Mouse (Mus musculus): ENCODE results near the gene Actr3. TPM values are rescaled to one million over a fixed set of nuclear protein-coding genes. Genes with fewer than 3 reads are reported as not detected.
"Not testable (repeated sequence)": the region's sequence is repeated elsewhere in the genome, so short reads cannot be mapped to it uniquely, and the experiment has no call there.

Gene Actr3
- total and polyA plus RNA-seq, 3 experiments: 444 to 756 (median 569) TPM

GRCm38 (mm10) chr1:125418732-125419131, 16.8 kb downstream of the Actr3 start:
- DNase-seq (ENCODE audit: low spot score) (no peak), ATAC-seq (ENCODE audit: extremely low read depth, insufficient number of reproducible peaks, low FRiP score, poor library complexity, severe bottlenecking) (no peak)
- TF ChIP-seq GATA1 (IDR thresholded peaks at IDR 0.05; ENCODE audit: borderline replicate concordance, low read length) (no peak), GATA2 (IDR thresholded peaks at IDR 0.05; ENCODE audit: borderline replicate concordance, low read depth, low read length) (no peak), POLR2AphosphoS5 (IDR thresholded peaks at IDR 0.05; ENCODE audit: insufficient replicate concordance, low read depth, low read length) (no peak), TAL1 (conservative IDR thresholded peaks at IDR 0.05; ENCODE audit: low read depth, low read length) (no peak), CTCF (IDR thresholded peaks at IDR 0.05; ENCODE audit: low read depth, low read length) (no peak)
- H3K4me3 ChIP-seq (ENCODE audit: low read depth, low read length): no peak overlapping the region
- peaks cover 65% of the 10 kb centered on the region for H3K36me3 ChIP-seq (replicated peaks)
- H3K4me1 ChIP-seq (ENCODE audit: insufficient read depth, low read depth, low read length): peaks cover 19% of the 10 kb centered on the region
- H3K9me3 ChIP-seq (replicated peaks): no peaks in the 10 kb centered on the region
- no peaks in the 10 kb centered on the region for H3K27me3 ChIP-seq (ENCODE audit: insufficient read depth, low read length)

DNA sequence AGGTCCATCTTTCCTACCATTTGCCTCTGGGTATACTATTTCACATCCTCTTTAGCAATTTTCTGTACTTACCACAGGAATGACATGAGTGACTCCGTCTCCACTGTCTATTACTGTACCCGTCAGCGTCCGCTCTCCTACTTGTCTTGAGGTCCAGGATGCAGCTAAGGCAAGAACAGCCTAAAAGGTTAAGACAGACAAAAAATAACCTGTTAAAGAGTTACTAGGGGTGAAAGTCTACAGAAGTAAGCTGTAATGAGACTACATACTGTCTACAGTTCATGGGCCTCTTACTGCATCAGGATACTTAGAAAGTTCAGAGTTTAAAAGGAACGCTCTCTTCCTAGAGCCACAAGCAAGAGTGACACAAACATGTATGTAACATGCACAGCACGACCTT, 28.3 kb downstream of the Actr3 start:
- H3K36me3 ChIP-seq (replicated peaks): peaks cover 82% of the 10 kb centered on the region
- ATAC-seq (ENCODE audit: extremely low read depth, insufficient number of reproducible peaks, low FRiP score, poor library complexity, severe bottlenecking): no peak

GRCm38 (mm10) chr1:125395391-125395790, 40.1 kb downstream of the Actr3 start:
- peaks cover 2% of the 10 kb centered on the region; the same call in 1 of the 2 replicates for H3K4me1 ChIP-seq (ENCODE audit: insufficient read depth, low read depth, low read length)
- no peak for TF ChIP-seq GATA1 (IDR thresholded peaks at IDR 0.05; ENCODE audit: borderline replicate concordance, low read length)
- no peak for TF ChIP-seq CTCF (IDR thresholded peaks at IDR 0.05; ENCODE audit: low read depth, low read length)
- no peak for TF ChIP-seq POLR2AphosphoS5 (IDR thresholded peaks at IDR 0.05; ENCODE audit: insufficient replicate concordance, low read depth, low read length)
- no peak for TF ChIP-seq TAL1 (conservative IDR thresholded peaks at IDR 0.05; ENCODE audit: low read depth, low read length)
- no peak for TF ChIP-seq GATA2 (IDR thresholded peaks at IDR 0.05; ENCODE audit: borderline replicate concordance, low read depth, low read length)
- H3K9me3 ChIP-seq (replicated peaks): no peaks in the 10 kb centered on the region
- peaks cover 79% of the 10 kb centered on the region for H3K36me3 ChIP-seq (replicated peaks)
- DNase-seq (ENCODE audit: low spot score): no peak
- no peak for ATAC-seq (ENCODE audit: extremely low read depth, insufficient number of reproducible peaks, low FRiP score, poor library complexity, severe bottlenecking)
- no peaks in the 10 kb centered on the region for H3K27me3 ChIP-seq (ENCODE audit: insufficient read depth, low read length)
- H3K4me3 ChIP-seq (ENCODE audit: low read depth, low read length): no peak overlapping the region

More for the DNA sequence above, 28.3 kb downstream of the Actr3 start:
- TF ChIP-seq CTCF (IDR thresholded peaks at IDR 0.05; ENCODE audit: low read depth, low read length) (no peak), GATA2 (IDR thresholded peaks at IDR 0.05; ENCODE audit: borderline replicate concordance, low read depth, low read length) (no peak), GATA1 (IDR thresholded peaks at IDR 0.05; ENCODE audit: borderline replicate concordance, low read length) (no peak), TAL1 (conservative IDR thresholded peaks at IDR 0.05; ENCODE audit: low read depth, low read length) (no peak), POLR2AphosphoS5 (IDR thresholded peaks at IDR 0.05; ENCODE audit: insufficient replicate concordance, low read depth, low read length) (no peak)
- DNase-seq (ENCODE audit: low spot score): no peak
- peaks cover 2% of the 10 kb centered on the region for H3K4me1 ChIP-seq (ENCODE audit: insufficient read depth, low read depth, low read length)
- H3K4me3 ChIP-seq (ENCODE audit: low read depth, low read length): no peak overlapping the region
- no peaks in the 10 kb centered on the region for H3K27me3 ChIP-seq (ENCODE audit: insufficient read depth, low read length)
- H3K9me3 ChIP-seq (replicated peaks): no peaks in the 10 kb centered on the region

DNA sequence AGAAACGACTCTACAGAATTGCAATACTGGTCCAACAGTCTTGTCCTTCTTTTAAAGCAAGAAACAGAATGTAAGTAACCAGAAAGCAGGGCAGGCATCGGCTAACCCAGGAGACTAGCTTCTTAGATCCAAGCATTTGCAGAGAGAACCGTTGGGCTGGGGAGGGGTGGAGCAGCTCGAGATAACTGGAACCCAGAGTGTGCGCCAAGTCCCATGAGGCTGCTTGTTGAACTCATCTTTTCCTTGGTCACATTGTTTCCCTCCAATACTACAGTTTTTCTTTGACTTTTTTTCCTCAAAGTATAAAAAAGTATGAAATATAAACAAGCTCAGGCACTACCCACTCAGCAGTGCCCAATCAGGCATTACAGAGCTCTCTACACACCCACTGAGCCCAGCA, 42.2 kb downstream of the Actr3 start:
- H3K36me3 ChIP-seq (replicated peaks): peaks cover 67% of the 10 kb centered on the region
- not testable (repeated sequence) for H3K4me1 ChIP-seq (ENCODE audit: insufficient read depth, low read depth, low read length)

GRCm38 (mm10) chr1:125390065-125390754, 45.3 kb downstream of the Actr3 start:
- H3K9me3 ChIP-seq (replicated peaks); H3K4me1 ChIP-seq (ENCODE audit: insufficient read depth, low read depth, low read length); H3K27me3 ChIP-seq (ENCODE audit: insufficient read depth, low read length); DNase-seq (ENCODE audit: low spot score); H3K4me3 ChIP-seq (ENCODE audit: low read depth, low read length): not testable (repeated sequence)
- peak; percentile 36; the same call in 1 of the 2 replicates for ATAC-seq (ENCODE audit: extremely low read depth, insufficient number of reproducible peaks, low FRiP score, poor library complexity, severe bottlenecking)
- peaks cover 40% of the 10 kb centered on the region for H3K36me3 ChIP-seq (replicated peaks)

More for the DNA sequence above, 42.2 kb downstream of the Actr3 start:
- not testable (repeated sequence) for ATAC-seq (ENCODE audit: extremely low read depth, insufficient number of reproducible peaks, low FRiP score, poor library complexity, severe bottlenecking); H3K27me3 ChIP-seq (ENCODE audit: insufficient read depth, low read length); H3K4me3 ChIP-seq (ENCODE audit: low read depth, low read length); H3K9me3 ChIP-seq (replicated peaks); DNase-seq (ENCODE audit: low spot score)

DNA sequence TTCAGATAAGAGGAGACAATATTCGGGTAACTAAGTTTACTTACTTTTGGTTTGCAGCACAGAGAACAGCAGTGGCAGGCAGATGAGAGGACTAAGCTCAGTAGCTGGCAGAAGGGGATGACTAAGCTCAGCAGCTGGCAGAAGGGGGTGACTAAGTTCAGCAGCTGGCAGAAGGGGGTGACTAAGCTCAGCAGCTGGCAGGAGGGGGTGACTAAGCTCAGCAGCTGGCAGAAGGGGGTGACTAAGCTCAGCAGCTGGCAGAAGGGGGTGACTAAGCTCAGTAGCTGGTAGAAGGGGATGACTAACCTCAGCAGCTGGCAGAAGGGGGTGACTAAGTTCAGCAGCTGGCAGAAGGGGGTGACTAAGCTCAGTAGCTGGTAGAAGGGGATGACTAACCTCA, 45.9 kb downstream of the Actr3 start:
- not testable (repeated sequence) for H3K4me1 ChIP-seq (ENCODE audit: insufficient read depth, low read depth, low read length); H3K27me3 ChIP-seq (ENCODE audit: insufficient read depth, low read length); ATAC-seq (ENCODE audit: extremely low read depth, insufficient number of reproducible peaks, low FRiP score, poor library complexity, severe bottlenecking); DNase-seq (ENCODE audit: low spot score); H3K4me3 ChIP-seq (ENCODE audit: low read depth, low read length); H3K9me3 ChIP-seq (replicated peaks)
- H3K36me3 ChIP-seq (replicated peaks): peaks cover 36% of the 10 kb centered on the region

DNA sequence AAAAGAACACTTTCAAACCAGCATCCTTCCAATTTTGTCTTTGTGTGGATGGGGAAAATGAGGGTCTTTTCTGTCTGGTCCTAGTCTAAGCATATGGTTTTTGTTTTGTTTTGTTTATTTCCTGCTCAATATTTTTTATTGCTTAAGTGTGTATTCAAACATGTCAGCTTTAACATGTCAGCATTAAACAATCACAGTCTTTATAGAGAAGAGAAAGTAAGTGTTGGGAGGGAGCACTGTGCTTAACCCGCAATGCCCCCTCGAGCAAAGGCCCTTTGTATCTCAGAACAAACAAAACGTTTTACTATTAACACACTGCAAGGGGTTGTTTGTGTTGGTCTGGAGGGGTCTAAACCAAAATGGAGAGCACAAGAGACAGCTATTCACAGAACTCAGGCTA, 47.2 kb downstream of the Actr3 start:
- DNase-seq (ENCODE audit: low spot score) (no peak), ATAC-seq (ENCODE audit: extremely low read depth, insufficient number of reproducible peaks, low FRiP score, poor library complexity, severe bottlenecking) (no peak)
- TF ChIP-seq GATA1 (IDR thresholded peaks at IDR 0.05; ENCODE audit: borderline replicate concordance, low read length) (no peak), POLR2AphosphoS5 (IDR thresholded peaks at IDR 0.05; ENCODE audit: insufficient replicate concordance, low read depth, low read length) (no peak), CTCF (IDR thresholded peaks at IDR 0.05; ENCODE audit: low read depth, low read length) (no peak), TAL1 (conservative IDR thresholded peaks at IDR 0.05; ENCODE audit: low read depth, low read length) (no peak), GATA2 (IDR thresholded peaks at IDR 0.05; ENCODE audit: borderline replicate concordance, low read depth, low read length) (no peak)
- peaks cover 3% of the 10 kb centered on the region for H3K4me1 ChIP-seq (ENCODE audit: insufficient read depth, low read depth, low read length)
- no peaks in the 10 kb centered on the region; the same call in 1 of the 2 replicates for H3K27me3 ChIP-seq (ENCODE audit: insufficient read depth, low read length)
- peaks cover 29% of the 10 kb centered on the region for H3K36me3 ChIP-seq (replicated peaks)
- no peaks in the 10 kb centered on the region for H3K9me3 ChIP-seq (replicated peaks)
- H3K4me3 ChIP-seq (ENCODE audit: low read depth, low read length): no peak overlapping the region
